Mouse (Mus musculus): ENCODE measurements around the gene Mreg.
"Not testable (repeated sequence)": the region's sequence is repeated elsewhere in the genome, so short reads cannot be mapped to it uniquely, and the experiment has no call there.

The Mreg gene

DNA sequence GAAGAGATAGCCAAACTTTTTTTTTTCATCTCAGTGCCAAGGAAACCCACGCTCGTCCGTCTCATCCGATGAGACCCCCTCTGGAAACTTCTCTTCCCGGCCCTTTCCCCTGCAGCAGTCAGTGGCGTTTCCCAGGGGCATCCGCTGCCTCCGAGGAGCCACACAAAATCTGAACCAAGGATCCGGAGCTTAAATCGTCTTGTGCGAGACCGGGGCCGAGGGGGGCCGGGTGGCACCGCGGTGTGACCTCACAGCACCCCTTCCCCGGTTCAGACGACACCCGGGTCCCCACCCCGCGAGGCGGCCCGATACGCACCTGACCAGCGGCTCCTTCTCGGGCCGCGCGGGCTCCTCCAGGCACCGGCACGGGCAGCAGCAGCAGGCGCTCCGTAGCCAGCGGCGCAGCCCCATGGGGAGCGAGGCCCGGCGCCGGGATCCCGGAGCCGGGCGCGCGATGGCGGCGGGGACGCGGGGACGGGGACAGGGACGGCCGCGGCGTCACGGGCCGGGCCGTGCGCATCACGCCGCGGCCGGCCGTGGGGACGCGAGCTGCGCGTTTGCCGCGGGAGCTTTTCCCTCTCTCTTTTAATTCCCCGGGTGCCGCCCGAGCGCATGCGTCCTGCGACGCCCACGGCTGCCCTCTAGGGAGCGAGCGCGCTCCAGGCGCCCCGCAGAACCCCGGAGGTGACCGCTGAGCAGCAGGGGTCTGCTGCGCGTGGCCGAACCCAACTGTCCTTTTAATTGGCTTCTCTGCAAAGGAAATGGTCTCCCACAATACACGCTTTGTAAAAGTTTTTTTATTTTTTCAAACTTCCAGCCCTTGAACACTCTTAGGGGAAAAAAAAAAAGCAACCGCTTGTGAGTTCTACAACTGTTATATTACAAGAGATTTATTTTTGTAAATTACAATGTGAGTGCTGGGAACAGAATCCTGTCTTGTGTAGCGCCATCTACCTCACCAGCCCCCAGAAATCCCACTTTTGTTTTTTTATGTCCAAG, at the start of gene Mreg:
Gene Mreg (minus strand): TSS at position 607 of the 999 bp plus-strand sequence.
- in situ Hi-C loops (cut with MboI) = no loop called here

- in situ Hi-C loops (cut with MboI) = loop anchor here (25.0 kb wide), 1 partner anchor 1144 kb away; the partner anchor contains the start of gene Bard1
These were observed 44.5 kb upstream of the Mreg start for GRCm38 (mm10) chr1:72256381-72257256.

DNA sequence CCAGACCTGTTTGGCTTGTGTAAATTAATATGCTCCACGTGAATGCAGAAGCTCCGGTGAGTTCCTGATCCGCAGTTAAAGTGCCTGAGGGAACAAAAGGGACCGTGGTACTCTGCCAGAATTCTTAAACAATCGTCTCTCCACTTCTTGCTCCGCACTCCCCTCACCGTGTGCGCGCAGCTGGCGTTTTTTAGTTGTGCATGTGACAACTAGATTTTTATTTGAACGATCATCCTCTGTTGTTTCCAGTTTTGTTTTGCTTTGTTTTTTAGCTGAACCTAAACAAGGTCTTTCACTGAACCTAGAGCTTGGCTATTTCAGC, 43.7 kb upstream of the Mreg start:
- in situ Hi-C loops (cut with MboI) = loop anchor here (25.0 kb wide), 1 partner anchor 1144 kb away; the partner anchor contains the start of gene Bard1

DNA sequence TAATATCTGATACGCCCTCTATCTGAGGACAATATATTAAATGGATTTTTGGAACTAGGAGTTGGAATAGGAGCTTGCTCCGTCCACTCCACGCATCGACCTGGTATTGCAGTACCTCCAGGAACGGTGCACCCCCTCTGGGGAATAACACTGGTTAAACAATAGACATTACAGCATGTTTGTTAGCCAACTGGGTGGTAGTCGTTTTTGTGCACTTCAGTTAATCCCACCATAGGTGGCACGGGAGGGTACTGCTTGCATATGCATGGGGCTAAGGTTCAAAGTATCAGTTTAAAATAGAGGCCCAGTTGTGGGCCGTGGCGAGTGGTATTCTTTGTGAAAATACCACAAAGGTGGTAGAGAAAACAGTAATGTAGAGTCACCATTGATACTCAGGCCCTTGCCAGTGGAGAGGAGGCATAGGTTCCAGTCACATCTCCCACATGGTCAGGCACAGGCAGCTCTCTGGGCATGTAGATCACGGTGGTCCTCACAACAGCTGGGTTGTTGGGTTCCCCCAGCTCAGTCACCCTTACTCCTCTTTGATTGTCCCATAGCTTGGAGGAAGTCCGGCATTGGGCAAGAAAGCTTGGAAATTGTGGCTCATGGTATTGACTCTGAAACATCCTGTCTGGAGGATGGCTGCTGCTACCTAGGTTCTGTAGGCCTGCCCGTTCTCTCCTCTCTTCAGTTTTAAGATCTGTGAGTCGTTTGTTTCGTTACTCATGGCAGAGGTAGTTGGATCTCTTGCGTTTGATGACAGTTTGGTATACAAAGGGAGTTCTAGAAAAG, 43.2 kb upstream of the Mreg start:
- in situ Hi-C loops (cut with MboI) = loop anchor here (25.0 kb wide), 1 partner anchor 1143 kb away; the partner anchor contains the start of gene Bard1

DNA sequence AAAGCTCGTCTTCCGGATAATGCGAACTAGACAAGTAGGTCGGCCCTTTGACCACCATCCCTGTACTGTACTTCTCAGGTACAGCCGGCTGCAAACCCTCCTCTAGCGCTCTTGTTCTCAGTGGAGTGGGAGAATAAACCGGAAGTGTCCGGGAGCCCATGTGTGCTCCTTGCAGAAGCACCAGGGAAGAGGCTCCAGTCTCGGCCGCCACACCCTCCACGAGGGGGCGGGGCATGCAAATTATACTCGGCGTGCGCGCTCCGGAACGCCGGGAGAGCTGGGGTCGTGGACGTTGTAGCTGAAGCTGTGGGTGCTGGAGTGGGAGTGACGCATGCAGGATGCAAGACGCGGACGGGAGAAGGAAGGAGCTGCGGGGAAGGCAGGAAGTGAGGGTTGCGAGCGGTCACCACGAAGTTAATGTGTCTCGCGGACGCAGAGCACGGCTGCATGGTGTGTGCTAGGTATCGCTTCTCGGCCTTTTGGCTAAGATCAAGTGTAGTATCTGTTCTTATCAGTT, 42.5 kb upstream of the Mreg start:
- in situ Hi-C loops (cut with MboI) = loop anchor here (25.0 kb wide), 1 partner anchor 1142 kb away; the partner anchor contains the start of gene Bard1

GRCm38 (mm10) chr1:72253881-72254491, 41.9 kb upstream of the Mreg start:
- in situ Hi-C loops (cut with MboI) = loop anchor here (25.0 kb wide), 1 partner anchor 1142 kb away; the partner anchor contains the start of gene Bard1

GRCm38 (mm10) chr1:72251806-72252205, 39.7 kb upstream of the Mreg start:
- in situ Hi-C loops (cut with MboI) = loop anchor here (25.0 kb wide), 1 partner anchor 1140 kb away; the partner anchor contains the start of gene Bard1

GRCm38 (mm10) chr1:72248226-72248737, 36.2 kb upstream of the Mreg start:
- in situ Hi-C loops (cut with MboI) = not testable (repeated sequence)

DNA sequence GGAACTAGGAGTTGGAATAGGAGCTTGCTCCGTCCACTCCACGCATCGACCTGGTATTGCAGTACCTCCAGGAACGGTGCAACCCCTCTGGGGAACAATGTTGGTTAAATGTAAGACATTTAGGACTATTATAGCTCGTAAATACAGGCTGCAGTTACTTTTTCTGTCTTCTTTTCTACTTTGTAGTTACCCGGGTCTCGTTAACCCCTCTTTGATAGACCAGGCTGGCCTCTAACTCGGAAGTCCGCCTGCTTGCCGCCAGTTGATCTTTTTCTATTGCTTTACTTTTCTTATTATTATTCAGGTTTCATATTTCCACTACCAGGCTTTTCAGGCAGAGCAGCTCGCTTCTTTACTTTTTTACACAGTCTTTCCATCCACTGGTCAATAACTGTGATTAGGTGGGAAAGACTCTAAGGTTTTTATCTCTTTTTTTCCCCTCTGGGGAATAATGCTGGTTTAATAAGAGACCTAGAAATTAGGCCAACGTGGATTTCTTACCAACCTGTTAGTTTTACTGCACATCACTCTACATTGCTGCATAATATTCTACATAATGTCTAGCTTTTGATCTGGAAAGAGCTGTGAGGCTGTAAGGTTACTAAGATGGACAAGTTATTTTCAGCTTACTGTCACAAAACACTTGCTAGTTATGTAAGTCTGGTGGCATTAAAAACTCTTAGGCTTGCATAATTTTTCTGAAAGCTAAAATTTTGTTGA, 32.4 kb upstream of the Mreg start:
- in situ Hi-C loops (cut with MboI) = no loop called here

DNA sequence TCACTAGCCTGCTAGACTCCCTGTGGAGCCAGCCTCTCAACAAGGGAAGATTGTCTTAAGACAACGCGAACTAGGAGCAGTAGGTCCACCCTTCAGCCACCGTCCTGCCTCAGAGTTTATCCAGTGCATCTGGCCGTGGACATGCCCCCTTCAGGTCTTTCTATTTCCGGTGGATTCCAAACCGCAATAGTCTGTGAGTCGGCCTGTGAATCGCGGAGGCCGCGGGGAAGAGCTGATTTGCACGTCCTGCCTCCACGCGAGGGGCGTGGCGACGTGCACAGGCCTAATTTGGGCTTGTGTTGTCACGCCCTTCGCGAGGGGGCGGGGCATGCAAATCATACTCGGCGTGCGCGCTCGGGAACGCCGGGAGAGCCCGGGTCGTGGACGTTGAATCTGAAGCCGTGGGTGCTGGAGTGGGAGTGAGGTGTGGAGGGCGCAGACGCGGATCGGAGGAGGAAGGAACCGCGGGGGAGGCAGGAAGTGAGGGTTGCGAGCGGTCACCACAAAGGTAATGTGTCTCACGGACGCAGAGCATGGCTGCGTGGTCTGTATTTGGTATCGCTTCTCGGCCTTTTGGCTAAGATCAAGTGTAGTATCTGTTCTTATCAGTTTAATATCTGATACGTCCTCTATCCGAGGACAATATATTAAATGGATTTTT, 31.7 kb upstream of the Mreg start:
- in situ Hi-C loops (cut with MboI) = no loop called here

DNA sequence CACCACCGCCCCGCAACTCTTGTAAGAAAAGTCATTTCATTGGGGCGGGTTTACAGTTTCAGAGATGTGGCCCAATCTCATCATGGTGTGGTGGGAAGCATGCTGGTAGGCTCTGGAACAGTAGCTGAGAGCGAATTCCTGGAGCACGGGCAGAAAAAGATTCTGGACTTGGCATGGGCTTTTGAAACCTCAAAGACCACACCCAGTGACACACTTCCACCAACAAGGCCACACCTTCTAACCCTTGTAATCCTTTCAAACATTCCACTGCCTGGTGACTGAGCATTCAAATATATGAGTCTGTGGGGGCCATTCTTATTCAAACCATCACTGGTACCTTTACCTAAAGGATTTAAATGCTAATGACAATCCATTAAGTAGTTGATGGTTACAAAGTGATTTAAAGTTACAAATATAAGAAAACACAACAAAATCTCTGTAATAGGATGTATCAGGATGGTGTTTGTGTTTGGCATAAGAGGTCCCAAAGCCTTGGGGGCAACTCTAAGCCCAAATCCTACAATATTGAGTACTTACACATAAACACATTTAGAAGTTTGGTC, 30.6 kb upstream of the Mreg start:
- in situ Hi-C loops (cut with MboI) = no loop called here

GRCm38 (mm10) chr1:72239113-72239512, 27.0 kb upstream of the Mreg start:
- in situ Hi-C loops (cut with MboI) = not testable (repeated sequence)

DNA sequence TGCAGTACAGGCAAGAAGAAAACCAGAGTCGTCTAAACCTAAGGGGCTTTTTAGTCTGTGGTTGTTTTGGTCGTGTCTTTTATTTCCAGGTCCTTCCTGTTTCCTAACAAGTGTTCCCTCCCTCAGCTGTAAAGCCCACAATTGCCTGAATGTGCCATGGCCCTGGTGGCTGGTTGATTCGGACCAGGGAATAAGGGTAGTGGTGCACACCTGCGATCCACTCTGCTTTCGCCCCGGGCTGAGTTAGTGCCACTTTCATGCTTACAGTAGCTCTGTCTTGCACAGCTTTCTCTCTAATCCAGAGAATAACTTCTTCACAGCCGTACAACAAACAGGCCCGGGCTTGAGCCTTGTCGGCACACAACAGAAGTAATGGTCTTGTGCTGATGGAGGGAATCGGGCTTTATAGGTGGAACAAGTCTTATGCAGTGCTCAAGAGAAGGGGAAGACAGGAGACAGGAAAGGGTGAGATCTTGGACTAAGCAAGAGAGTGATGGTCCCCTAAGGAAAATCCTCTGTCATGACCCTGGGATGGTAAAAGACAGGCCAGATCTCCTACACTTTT, 26.0 kb upstream of the Mreg start:
- in situ Hi-C loops (cut with MboI) = no loop called here

GRCm38 (mm10) chr1:72237007-72237775, 25.1 kb upstream of the Mreg start:
- in situ Hi-C loops (cut with MboI) = no loop called here

DNA sequence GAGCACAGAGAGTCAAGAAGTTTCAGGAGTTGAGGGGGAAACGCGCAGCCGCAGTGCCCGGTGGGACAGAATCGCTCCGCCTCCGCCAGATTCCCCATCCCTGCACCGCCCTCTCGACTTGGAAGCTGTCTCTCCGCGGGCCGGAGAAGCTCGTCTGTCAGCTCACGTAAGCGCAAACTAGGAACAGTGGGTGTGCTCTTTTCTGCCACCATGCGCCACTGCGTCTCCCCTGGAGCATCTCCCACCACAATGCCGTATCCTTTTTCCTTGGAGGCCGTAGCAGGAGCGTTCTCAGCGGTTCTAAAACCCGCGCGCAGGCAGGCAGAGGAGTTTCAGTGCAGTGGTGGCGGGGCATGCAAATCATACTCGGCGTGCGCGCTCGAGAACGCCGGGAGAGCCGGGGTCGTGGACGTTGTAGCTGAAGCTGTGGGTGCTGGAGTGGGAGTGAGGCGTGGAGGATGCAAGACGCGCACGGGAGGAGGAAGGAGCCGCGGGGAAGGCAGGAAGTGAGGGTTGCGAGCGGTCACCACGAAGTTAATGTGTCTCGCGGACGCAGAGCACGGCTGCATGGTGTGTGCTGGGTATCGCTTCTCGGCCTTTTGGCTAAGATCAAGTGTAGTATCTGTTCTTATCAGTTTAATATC, 24.4 kb upstream of the Mreg start:
- in situ Hi-C loops (cut with MboI) = not testable (repeated sequence)

GRCm38 (mm10) chr1:72232592-72232991, 20.5 kb upstream of the Mreg start:
- in situ Hi-C loops (cut with MboI) = not testable (repeated sequence)

DNA sequence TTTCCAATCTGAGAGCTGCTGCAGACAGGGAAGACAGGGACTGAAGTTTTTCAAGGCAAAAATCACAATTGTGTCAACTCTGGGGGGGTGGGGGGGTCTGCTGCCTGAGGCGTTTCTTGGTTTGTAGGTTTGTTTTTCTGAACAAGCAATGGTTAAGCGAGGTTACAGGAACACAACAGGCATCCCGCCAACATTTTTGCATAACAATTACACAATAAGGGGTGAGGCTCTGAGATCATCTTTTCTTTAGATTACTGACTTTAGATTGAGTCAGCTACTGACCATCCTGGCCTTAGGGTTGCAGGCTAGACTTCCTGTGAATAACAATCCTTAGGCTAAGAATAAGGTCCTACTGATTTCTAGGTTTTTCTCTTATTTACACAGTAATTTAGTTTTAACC, 16.9 kb upstream of the Mreg start:
- in situ Hi-C loops (cut with MboI) = no loop called here

Measured in mature B cell (primary cell).